Mouse (Mus musculus) lung, postnatal 36 days (tissue): ENCODE measurements around the gene Cacna1f.

Experiments
- DNase-seq: peaks from one replicate; pipeline ENCODE4 v3.0.0; 2022; ENCODE audit warnings: mixed read lengths

The Cacna1f gene

DNA sequence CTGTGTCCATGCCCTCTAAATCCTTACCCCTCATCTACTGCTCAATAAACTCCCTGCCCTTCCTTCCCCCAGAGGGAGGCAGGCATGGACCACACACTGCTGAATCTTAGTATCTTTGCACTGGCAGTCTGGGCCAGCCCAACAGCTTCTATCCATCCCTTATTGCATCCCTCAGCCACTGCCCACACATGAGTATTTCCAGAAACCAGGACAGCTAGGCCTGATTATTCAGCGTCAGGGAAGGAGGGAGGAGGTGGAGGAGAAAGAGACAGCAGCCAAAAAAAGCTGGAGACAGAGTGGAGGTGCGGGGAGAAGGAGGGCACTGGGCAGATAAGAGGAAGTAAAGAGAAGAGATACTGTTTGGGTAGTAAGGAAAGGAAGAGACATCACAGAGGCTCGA, 28.2 kb downstream of the Cacna1f start:
- no peak for DNase-seq

DNA sequence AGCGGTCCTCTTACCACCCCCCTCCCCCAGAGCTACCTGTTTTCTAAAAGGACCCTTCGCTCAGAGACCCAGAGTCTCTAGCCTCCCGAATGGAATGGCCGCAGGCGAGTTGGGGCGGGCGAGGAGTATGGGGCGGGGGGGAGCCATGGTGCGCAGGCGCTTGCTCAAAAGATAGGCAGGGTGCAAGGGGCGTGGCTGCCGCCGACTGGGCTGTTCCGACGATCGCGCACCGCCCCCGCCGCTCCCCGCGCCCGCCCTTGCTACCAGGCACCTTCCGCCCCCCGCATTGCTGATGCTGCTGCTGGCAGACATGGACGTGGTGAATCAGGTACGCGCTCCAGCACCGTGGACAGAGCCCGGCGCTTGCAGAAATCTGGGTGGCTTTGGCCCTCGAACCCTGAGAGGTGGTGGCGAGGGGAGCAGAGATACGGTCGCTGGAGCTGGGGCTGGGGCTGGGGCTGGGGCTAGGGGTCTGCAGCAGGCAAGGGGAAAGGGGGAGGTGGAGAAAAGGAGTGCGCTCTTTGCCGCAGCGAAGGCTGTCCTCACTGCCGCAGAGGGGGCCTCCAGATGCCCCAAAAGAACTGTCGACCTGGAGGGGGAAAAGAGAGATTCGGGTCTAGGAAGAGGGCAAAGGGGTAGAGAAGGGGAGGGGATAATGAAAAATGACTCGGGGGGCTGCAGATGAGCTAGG, 31.7 kb downstream of the Cacna1f start, which contains the start of gene Syp:
Gene Syp (plus strand): TSS at position 71 of the 691 bp plus-strand sequence.
- peak; percentile 75 for DNase-seq

DNA sequence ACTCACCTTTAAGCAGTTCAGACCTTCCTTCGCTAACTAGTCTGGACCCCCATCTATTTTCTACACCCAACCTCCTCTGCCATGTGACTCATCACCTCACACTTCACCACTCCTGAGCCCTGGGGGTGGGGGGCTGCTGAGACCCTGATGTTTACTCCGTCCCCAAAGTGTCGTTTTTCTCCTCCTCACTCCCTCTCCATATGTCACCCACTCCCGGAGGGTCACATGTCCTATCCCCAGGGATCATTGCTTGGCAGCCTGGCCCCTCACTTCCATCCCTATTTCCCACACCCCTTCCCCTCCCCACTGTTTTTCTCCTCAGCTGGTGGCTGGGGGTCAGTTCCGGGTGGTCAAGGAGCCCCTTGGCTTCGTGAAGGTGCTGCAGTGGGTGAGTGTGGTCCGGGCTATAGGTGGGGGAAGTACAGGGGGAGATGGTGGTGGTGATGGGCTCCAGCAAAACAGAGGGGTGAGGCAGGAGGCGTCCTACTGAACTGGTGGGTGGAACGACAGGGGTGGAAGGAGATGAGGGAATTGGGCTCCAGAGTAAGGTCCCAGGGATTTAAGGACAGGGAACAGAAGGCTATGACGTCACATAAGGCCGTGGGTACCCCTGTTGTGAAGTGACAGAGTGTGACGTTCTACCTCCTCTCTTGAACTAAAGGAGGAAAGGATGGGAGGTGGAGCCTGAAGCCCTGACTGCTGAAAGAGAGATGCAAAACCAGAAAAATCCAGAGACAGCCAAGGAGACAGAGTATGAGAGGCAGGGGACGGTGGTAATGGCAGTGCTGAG, 32.8 kb downstream of the Cacna1f start:
- no peak for DNase-seq

DNA sequence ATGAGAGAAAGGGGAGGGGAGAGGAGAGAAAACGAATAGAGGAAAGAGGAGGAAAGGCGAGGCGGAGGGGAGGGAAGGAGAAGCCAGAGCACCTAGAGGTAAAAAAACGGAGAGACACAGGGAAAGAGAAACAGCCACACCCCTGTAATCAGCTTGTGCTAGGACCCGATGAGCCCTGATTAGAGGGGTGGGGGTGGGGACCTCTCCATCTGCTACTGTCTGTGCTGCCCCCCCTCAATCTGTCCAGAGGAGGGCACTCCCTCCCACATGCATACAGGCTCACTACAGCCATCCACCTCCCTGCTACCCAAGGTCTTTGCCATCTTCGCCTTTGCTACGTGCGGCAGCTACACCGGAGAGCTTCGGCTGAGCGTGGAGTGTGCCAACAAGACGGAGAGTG, 33.9 kb downstream of the Cacna1f start:
- no peak for DNase-seq

DNA sequence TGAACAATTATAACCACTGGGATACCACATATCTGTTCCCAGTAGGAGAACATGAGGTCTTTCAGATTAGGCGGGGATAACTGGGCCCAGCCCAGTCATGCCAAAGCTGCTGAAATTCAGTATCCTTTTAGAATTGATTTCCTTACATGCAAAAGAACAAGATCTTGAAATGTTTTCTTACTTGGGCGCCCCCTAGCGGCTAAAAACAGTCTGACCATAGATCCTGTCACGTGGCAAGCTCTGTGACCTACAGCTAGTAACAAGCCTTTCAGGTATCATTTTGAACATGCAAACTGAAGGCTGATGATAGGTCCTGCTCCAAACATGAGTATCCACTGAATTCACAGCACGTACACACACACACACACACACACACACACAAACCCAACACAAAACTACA, 38.5 kb downstream of the Cacna1f start:
- DNase-seq = peak; percentile 94

DNA sequence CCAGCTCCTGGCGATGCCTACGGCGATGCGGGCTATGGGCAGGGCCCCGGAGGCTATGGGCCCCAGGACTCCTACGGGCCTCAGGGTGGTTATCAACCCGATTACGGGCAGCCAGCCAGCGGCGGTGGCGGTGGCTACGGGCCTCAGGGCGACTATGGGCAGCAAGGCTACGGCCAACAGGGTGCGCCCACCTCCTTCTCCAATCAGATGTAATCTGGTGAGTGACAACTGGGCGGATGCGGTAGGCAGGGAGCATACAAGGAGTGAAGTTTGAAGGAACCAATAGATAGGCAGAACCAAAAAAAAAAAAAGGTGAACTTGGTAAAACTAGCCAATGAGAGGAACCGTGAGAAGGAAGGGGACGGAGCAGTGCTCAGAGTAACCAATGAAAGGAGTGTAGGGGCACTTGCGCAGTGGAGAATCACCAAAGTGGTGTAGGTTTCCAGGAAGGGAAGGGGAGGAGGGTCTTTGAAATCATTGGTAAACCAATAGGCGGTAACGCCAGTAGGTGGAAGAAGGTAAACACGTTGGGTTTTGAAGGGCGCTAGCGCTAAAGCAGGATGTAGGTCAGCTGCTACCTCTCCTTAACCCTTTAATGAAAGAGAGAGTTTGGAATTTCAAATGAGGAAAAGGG, 41.9 kb downstream of the Cacna1f start:
- DNase-seq = peak; percentile 93

DNA sequence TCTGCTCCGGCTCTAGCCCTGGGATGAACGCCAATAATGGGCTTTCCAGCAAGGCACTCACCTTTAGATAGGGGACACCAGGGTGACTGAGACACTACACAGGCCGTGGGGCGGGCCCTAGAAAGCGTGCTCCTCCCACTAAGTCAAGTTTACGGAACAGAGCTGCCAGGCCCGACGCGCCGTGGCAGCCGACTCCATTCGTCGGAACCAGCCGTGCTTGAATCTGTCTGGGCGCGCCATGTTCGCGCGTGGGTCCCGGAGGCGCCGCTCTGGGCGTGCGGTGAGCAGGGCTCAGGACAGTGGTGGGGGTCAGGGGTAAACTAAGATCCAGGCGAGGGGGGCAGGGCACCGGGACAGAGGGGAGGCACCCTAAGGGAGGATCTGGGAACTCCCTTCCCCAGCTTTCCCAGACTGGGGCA, 50.3 kb downstream of the Cacna1f start, which contains the start of gene Prickle3:
Gene Prickle3 (plus strand): TSS at position 40 of the 419 bp plus-strand sequence.
- DNase-seq = peak; percentile 85

DNA sequence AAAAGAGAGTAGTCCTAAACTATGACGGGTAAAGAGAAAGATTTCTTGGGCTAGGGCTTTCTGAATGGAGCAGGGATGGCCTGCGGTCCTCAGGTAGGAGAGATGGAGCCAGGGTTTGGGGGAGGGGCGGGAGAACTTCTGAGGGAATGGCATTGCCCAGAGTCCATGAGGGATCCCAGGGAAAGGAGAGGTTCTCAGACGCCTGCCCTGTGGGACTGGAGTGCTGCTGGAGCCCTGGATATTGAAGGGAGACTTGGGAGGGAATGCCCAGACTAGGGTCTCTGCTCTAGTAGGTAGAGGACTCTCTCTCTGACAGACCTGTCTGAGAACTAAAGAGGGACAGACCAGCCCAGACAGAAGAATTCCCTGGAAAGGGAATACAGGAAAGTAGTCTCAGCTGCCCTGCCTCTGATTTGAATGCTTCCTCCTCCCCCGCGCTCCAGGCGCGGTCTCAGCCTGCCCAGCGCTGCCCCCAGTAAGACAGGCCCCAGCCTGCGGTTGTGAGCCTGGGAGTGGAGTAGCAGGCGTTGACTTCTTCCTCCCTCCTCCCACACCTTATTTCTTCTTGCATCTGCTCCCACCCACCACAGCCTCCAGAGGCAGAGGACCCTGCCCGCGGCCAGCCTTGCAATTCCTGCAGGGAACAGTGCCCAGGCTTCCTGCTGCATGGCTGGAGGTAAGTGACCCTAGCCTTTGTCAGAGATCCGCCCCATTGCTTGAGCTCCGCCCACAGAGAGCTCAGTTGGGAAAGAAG, 51.3 kb downstream of the Cacna1f start:
- DNase-seq = peak; percentile 68

DNA sequence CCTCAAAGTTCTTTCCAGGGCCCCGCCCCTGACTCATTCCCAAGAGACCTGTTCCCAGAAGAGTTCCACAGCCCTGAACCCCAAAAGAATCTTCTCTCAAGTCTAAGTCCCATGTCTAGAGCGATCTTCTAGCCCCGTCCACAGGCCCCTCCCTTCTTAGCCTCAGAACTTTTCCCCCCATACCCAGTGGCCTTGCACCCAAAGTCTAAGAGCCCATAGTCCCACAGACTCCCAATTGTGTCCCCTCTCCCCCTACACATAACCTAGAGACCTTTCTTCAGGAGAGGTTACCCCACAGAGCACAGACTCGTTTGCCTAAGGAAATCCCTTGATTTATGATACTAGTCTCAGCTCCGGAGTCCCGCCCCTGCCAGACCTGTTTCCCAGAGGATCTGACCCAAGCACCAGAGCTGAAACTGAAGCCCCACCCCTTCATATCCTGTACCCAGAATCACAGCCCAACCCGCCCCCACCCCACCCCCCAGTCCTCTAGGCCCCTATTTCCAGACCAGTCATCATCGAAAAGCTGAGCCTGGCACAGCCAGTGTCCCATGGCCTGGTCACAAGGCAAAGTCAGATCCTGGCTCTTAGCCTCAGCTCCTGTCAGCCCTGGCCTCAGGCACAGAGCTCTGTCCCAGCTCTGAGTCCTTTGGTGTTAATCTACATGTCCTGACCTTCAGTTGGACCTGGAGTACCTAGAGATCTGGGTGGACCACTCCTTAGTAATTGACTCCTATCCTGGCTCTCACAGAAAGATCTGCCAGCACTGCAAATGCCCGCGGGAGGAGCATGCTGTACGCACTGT, 52.1 kb downstream of the Cacna1f start:
- DNase-seq = no peak

DNA sequence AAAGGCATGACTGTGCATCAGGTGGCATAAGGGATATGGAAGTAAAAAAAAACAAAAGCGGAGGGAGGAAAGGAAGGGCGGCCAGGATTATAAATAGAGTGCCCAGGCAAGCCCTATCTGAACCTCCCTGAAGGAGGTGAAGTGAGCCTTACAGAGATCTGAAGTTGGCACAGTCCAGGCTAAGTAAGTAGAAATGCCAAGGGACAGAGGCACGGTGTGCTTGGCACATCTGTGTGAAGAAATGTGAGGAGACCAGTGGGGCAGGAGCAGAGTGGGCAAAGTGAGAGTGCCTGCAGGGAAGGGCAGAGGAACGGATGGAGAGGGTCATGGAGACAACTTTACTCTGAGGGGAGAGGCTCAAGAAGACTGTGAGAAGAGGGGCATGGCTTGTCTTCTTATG, 54.2 kb downstream of the Cacna1f start:
- DNase-seq = no peak

DNA sequence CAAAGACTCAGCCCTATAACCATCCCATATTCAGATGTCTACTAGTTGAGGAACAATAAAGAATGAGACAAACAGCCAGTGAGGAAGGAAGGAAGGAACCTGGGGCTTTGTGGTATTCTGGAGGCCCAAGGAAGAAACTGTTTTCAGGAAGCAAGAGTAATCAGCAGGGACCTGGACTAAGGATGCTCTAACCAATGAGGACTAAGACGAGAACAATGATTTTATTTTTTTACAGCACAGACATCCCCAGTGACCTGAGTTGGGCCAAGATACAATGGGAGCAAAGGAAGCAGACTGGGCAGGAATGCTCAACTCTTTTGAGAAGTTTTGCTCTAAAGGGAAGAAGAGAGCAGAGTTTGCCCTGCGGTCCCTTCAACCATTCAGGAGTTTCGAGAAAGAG, 56.1 kb downstream of the Cacna1f start:
- no peak for DNase-seq

DNA sequence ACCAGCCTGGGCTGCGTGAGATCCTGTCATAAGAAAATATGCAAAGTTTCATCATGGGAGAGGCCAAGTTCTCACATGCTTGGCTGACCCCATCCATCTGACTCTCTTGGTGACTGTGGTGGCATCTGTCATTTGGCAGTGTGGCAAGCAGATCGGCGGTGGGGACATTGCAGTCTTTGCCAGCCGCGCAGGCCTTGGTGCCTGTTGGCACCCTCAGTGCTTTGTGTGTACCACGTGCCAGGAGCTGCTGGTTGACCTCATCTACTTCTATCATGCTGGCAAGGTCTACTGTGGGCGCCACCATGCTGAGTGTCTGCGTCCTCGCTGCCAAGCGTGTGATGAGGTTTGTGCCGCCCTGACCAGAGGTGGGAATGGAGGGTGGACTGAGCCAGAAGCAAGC, 57.9 kb downstream of the Cacna1f start:
- no peak for DNase-seq

DNA sequence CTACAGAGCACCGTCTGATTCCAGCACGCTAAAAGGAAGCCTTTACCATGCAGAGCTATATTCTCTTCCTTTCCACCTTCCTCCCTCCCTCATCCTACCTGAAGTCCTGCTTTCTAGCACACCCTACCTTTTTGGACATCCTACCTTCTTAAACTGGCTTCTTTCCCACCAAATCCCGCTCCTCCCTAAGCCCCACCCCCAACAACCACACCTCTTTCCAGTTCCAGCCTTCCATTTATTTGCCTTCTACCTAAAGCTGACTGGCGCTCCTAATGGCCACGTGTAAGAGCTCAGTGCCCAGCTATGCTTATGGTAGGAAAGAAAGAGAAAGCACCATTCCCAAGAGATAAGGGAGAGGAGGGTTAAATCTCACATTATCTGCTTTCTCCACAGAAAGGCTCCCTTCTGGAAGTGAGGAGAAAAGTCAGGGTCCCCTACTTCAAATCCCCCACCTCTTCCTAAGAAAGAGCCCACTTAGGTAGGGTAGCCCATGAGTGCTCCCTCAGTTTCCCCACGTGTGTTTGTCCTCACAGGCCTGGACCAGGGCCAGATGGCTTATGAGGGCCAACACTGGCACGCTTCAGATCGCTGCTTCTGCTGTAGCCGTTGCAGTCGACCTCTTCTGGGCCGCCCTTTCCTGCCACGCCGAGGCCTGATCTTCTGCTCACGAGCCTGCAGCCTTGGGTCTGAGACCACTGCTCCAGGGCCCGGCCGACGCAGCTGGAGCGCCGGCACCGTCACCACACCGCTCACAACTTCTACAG, 59.0 kb downstream of the Cacna1f start:
- DNase-seq = no peak

DNA sequence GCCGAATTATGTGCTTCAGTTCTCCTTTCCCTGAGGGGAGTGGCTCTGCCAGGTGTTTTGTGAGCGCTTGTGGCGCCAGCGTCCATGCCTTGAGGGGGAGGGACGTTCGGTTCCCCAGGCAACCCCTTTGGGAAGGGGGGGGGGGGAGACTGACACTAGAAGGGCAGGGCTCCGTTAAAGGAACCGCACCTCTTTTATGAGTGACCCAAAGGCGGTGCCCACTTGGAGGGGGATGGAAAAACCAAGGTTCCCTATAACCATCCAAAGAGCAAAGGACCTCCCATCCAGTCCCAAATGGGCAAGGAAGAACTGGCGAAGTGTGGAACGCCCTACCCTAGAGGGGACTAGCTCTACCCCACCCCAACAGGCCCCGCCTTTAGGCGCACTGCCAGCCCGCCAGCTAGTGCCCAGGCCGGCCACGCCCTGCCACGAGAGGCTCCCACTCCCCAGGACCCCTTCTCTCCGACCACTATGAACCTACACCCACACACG, 63.6 kb downstream of the Cacna1f start:
- peak; percentile 84 for DNase-seq

DNA sequence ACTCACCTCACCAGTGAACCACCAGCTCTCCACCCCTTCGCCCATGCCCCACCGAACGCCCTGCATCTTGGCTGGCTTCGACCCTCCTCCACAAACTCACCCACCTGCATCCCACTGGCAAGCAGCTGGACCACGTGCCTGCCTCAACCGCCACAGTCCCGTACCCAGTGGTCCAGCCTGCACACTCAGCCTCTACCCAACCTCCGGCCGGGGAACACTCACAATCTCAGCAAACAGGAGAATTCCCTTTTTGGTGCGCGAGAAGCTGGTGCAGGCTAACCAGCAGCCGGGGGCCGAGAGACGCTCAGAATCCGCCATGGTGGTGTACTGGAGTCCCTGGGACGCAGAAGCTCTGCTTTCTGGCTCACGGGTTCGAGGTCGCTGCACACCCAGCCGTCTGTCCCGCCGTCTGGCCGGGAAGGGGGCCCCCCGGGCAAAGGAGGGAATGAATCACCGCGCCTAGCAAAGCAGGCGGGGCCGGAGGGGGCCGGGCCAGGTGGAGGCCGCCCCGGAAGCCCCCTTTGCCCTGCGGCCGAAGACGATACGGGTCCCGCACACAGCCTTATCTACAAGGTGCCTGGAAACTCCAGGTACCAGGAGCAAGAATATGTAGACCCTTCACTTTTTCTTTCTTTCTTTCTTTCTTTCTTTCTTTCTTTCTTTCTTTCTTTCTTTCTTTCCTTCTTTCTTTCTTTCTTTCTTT, 64.2 kb downstream of the Cacna1f start, which contains the start of gene Plp2:
Gene Plp2 (minus strand): TSS at position 470 of the 703 bp plus-strand sequence.
- peak; percentile 57 for DNase-seq

DNA sequence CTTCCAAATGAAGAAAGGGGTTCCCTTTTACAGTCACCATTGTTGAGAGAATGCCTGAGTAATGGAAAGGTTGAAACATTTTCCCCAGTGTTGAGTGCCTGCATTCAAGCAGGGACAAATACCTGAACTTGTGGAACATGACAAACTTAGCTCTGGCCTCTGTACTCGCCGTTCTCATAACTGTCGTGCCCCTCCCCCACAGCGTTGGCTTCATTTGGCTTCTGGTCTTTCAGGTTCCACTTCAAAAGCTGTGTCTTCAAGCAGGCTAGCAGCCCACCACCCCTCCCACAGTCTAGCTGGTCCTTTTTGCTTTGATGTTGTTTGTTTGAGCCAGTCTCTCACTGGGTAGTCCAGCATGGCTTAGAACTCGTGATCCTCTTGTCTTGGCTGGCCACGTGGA, 65.9 kb downstream of the Cacna1f start:
- peak; percentile 63 for DNase-seq

DNA sequence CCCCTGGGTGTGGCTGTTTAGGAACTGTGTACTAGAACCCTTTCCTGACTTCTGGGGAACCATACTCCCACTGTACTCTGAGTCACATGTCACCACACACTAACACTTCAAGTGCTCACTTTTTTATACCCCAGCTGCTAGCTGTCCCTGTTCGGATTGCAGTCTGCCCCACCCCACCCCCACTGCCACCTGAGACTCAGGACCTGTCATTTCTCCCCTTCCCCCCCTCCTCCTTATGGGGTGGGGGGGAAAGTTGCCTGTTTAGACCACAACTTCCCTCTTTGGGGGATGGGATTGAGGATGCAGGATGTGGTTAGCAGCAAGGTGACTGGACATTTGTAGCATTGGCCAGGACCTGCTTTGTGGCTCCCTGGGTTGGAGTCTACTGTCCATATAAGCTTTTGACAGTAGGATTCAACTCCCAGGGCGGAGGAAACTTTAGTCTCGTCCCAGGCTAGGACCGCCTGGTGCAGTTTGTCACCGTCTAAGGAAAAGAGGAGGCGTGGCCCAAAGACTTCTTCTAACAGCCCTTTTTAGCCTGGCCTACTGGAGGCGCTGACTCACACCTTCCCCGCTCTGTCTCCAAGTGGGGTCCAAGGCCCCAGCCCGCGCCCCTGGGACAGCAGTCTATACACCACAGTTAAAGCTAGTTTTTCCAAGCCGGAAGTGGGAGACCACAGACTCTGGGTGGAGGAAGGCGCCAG, 66.8 kb downstream of the Cacna1f start:
- peak; percentile 63 for DNase-seq

DNA sequence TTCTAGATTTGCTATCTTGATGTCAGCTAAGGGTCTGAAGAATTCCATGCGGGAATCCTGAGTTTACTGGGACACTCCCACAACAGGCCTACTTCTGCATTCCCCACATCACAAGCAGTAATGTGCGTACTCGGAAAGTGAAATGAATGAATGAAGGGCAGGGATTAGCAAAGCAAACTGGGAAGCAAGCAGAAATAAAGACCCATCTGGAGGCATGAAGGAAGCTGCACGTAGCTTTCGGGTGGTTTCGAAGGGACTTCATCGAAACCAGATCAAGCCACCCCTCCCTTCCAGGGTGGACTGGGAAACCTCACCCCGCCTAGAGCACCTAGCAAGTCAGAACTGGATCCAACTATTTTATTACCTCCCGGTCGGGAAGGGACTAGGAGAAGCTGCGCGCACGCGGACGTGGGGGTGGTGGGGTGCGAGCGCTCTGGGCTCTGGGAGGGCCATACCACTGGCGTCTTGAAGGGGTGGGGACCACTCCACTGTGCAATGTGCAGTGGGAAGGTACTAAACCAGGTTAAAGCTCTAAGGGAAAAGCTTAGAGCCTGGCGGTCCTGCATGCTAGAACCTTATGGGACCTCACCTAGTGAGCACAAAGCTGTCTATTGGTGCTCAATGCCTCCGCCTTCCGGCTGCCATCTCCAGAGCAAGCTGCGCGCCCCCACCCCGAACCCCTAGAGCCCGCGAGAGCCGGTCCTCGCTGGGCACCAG, 67.6 kb downstream of the Cacna1f start:
- DNase-seq = peak; percentile 13

DNA sequence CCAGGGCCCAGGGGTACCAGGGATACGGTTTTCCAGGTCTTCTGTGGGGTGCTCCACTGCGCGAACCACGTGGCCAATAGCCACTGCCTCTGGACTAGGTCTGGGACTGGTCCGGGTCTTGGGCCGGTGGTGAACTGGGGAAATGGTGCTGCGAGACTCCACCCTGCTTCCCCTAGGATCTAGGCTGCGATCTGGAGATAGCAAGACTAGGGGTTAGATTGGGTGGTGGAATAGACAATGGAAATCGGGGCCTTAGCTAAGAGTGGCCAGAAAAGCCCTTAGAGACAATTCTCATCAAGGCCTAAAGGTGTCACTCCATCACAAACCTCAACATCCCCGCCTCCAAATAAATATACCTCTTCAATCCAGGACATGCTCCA, 68.1 kb downstream of the Cacna1f start:
- no peak for DNase-seq
